Mouse (Mus musculus) right cerebral cortex, adult 2 months (tissue): Measurements from ENCODE around the gene Sgpl1.

Experiments
- DNase-seq, 2 experiments: peaks; one replicate each; pipeline ENCODE4 v3.0.0; 2021 to 2022; ENCODE audit warnings: low spot score in 2 of 2

Sgpl1 gene

GRCm38 (mm10) chr10:61147157-61148040 is at the start of gene Sgpl1:
Gene Sgpl1 (minus strand): TSS chr10:61147703.
- peak; percentile 84 to 87 for DNase-seq

GRCm38 (mm10) chr10:61195718-61196291 is 48.3 kb upstream of the Sgpl1 start:
- DNase-seq: no peak

GRCm38 (mm10) chr10:61195216-61195615 is 47.7 kb upstream of the Sgpl1 start:
- no peak for DNase-seq

GRCm38 (mm10) chr10:61194611-61195010 is 47.1 kb upstream of the Sgpl1 start:
- no peak for DNase-seq

- no peak for DNase-seq
Measured at GRCm38 (mm10) chr10:61188010-61188409, 40.5 kb upstream of the Sgpl1 start.

GRCm38 (mm10) chr10:61187001-61187400 is 39.5 kb upstream of the Sgpl1 start:
- DNase-seq: no peak

- DNase-seq: no peak
Measured at GRCm38 (mm10) chr10:61179927-61180326, 32.4 kb upstream of the Sgpl1 start.

- DNase-seq: no peak
Measured at GRCm38 (mm10) chr10:61178687-61179086, 31.2 kb upstream of the Sgpl1 start.

- DNase-seq: no peak
Measured at GRCm38 (mm10) chr10:61177751-61178150, 30.2 kb upstream of the Sgpl1 start.

GRCm38 (mm10) chr10:61176221-61176790 is 28.8 kb upstream of the Sgpl1 start:
- no peak for DNase-seq

- peak; percentile 20 to 37 for DNase-seq
Measured at GRCm38 (mm10) chr10:61175442-61176204, 28.1 kb upstream of the Sgpl1 start.

- no peak for DNase-seq
Measured at GRCm38 (mm10) chr10:61174711-61175441, 27.4 kb upstream of the Sgpl1 start.

GRCm38 (mm10) chr10:61172496-61172895 is 25.0 kb upstream of the Sgpl1 start:
- DNase-seq: no peak

- DNase-seq: no peak
Measured at GRCm38 (mm10) chr10:61171654-61172053, 24.2 kb upstream of the Sgpl1 start, which contains the start of gene Tbata. Gene Tbata (plus strand): TSS chr10:61171954.

GRCm38 (mm10) chr10:61168393-61168792 is 20.9 kb upstream of the Sgpl1 start:
- DNase-seq: no peak

GRCm38 (mm10) chr10:61167333-61168096 is 20.0 kb upstream of the Sgpl1 start:
- DNase-seq: no peak

- DNase-seq: no peak
Measured at GRCm38 (mm10) chr10:61162366-61162765, 14.9 kb upstream of the Sgpl1 start.

GRCm38 (mm10) chr10:61160671-61161070 is 13.2 kb upstream of the Sgpl1 start:
- no peak for DNase-seq

- no peak for DNase-seq
Measured at GRCm38 (mm10) chr10:61160089-61160488, 12.6 kb upstream of the Sgpl1 start.

GRCm38 (mm10) chr10:61158594-61158993 is 11.1 kb upstream of the Sgpl1 start:
- no peak for DNase-seq

GRCm38 (mm10) chr10:61156453-61156852 is 8.9 kb upstream of the Sgpl1 start:
- no peak for DNase-seq
